Mouse (Mus musculus) myocyte (in vitro differentiated cells): ENCODE measurements at regions not wholly inside any gene's neighbourhood (a gene's known extent, or its start where the extent isn't known, plus 50 kb on each side); places are given as distances from the start of the nearest gene placed in this dataset.

Experiments used
- H3K27me3 ChIP-seq: one replicate; pipeline ENCODE4 v1.6.1; 2011; ENCODE audit not compliant: control insufficient read depth, insufficient read depth, insufficient read length
- H3K36me3 ChIP-seq: one replicate; pipeline ENCODE4 v1.6.1; 2011; ENCODE audit not compliant: control insufficient read depth, insufficient read depth
- H3K4me2 ChIP-seq: one replicate; pipeline ENCODE4 v1.6.1; 2011; ENCODE audit warnings: low read depth, control low read depth
- H3K4me3 ChIP-seq: one replicate; pipeline ENCODE4 v1.5.1; 2011; ENCODE audit warnings: mild to moderate bottlenecking, control low read depth, moderate library complexity
- H3K79me2 ChIP-seq: one replicate; pipeline ENCODE4 v1.6.1; 2011; ENCODE audit not compliant: control insufficient read depth, insufficient read depth
- H3ac ChIP-seq: one replicate; pipeline ENCODE4 v1.6.1; 2011; ENCODE audit not compliant: control insufficient read depth, insufficient read length
- CEBPB ChIP-seq: IDR thresholded peaks from 2 replicates; pipeline ENCODE4 v1.6.1; 2011; ENCODE audit warnings: mild to moderate bottlenecking, moderate library complexity; ENCODE audit not compliant: poor library complexity, insufficient read depth, severe bottlenecking
- E2F4 ChIP-seq: IDR thresholded peaks from one replicate; pipeline ENCODE4 v1.6.1; 2011; ENCODE audit warnings: mild to moderate bottlenecking, control low read depth, moderate library complexity; ENCODE audit not compliant: insufficient read depth
- MAX ChIP-seq: IDR thresholded peaks from one replicate; pipeline ENCODE4 v1.6.1; 2011; ENCODE audit warnings: low read depth, mild to moderate bottlenecking, control low read depth
- MYOD1 ChIP-seq, 3 experiments: IDR thresholded peaks; one replicate each; pipeline ENCODE4 v1.6.1; 2011; ENCODE audit warnings: control low read depth in 2 of 3, low read depth in 2 of 3, mild to moderate bottlenecking in 2 of 3, moderate library complexity in 1 of 3; ENCODE audit not compliant: insufficient read length in 2 of 3, control insufficient read depth in 1 of 3
- MYOG ChIP-seq, 3 experiments: IDR thresholded peaks; one replicate each; pipeline ENCODE4 v1.6.1; 2011; ENCODE audit warnings: control low read depth in 2 of 3, low read depth in 2 of 3, mild to moderate bottlenecking in 2 of 3; ENCODE audit not compliant: insufficient read length in 2 of 3, control insufficient read depth in 1 of 3, insufficient read depth in 1 of 3
- POLR2A ChIP-seq: IDR thresholded peaks from one replicate; pipeline ENCODE4 v1.6.1; 2011; ENCODE audit warnings: low read depth, mild to moderate bottlenecking, control low read depth, moderate library complexity; ENCODE audit not compliant: insufficient read length
- POLR2AphosphoS2 ChIP-seq: IDR thresholded peaks from one replicate; pipeline ENCODE4 v1.6.1; 2011; ENCODE audit warnings: low read depth, control low read depth; ENCODE audit not compliant: insufficient read length
- REST ChIP-seq: IDR thresholded peaks from one replicate; pipeline ENCODE4 v1.6.1; 2011; ENCODE audit warnings: mild to moderate bottlenecking, control low read depth, moderate library complexity; ENCODE audit not compliant: insufficient read depth, insufficient read length
- SRF ChIP-seq: IDR thresholded peaks from one replicate; pipeline ENCODE4 v1.6.1; 2011; ENCODE audit warnings: low read depth; ENCODE audit not compliant: control insufficient read depth, insufficient read length
- TCF12 ChIP-seq: IDR thresholded peaks from one replicate; pipeline ENCODE4 v1.6.1; 2011; ENCODE audit warnings: mild to moderate bottlenecking, control low read depth; ENCODE audit not compliant: poor library complexity, insufficient read depth, severe bottlenecking
- TCF3 ChIP-seq: IDR thresholded peaks from one replicate; pipeline ENCODE4 v1.6.1; 2011; ENCODE audit warnings: low read depth, control low read depth; ENCODE audit not compliant: insufficient read length
- USF1 ChIP-seq: IDR thresholded peaks from one replicate; pipeline ENCODE4 v1.6.1; 2011; ENCODE audit warnings: low read depth, mild to moderate bottlenecking, control low read depth, moderate library complexity

DNA sequence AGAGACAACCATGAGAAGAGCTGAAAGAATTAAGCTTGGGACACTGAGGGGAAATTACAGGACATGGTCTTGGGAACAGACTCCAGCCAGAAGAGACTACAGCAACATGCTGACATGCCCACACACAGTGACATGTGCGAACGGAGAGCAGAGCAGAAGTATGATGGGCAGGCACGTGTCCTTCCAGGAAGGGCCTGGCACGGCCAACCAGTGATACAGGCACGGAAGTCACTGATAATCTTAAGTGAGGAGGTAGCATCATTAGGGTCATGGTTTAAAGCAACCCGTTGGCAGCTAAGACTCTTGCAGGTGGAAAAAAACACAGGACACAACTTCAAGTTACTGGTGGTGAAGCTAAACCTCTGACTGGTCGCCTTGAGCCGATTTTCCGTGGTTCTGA, 442.8 kb downstream of the Sox2 start:
- Histone ChIP-seq H3K36me3 (no peaks in the 10 kb centered on the region), H3ac (no peak overlapping the region), H3K4me2 (no peak overlapping the region), H3K27me3 (no peaks in the 10 kb centered on the region), H3K4me3 (no peak overlapping the region), H3K79me2 (no peaks in the 10 kb centered on the region)
- TF ChIP-seq MYOD1 (IDR thresholded peaks at IDR 0.05; ENCODE audit: control insufficient read depth in 1 of 3, insufficient read length in 2 of 3, low read depth in 2 of 3), result no peak
- no peak for TF ChIP-seq E2F4
- no peak for TF ChIP-seq MAX
- no peak for TF ChIP-seq TCF3
- no peak for TF ChIP-seq CEBPB
- TF ChIP-seq TCF12, result no peak
- TF ChIP-seq USF1, result no peak

GRCm38 (mm10) chr3:35095221-35095620, 445.0 kb downstream of the Sox2 start:
- no peaks in the 10 kb centered on the region for H3K36me3 ChIP-seq
- TF ChIP-seq MYOD1 (IDR thresholded peaks at IDR 0.05; ENCODE audit: control insufficient read depth in 1 of 3, insufficient read length in 2 of 3, low read depth in 2 of 3) (no peak), TCF12 (no peak), CEBPB (no peak), E2F4 (no peak)

GRCm38 (mm10) chr3:35096381-35096780, 446.2 kb downstream of the Sox2 start:
- no peak for TF ChIP-seq TCF3
- no peak for TF ChIP-seq USF1
- no peak for TF ChIP-seq POLR2A
- no peak for TF ChIP-seq CEBPB
- no peak for TF ChIP-seq E2F4
- no peak for TF ChIP-seq MYOD1 (IDR thresholded peaks at IDR 0.05; ENCODE audit: control insufficient read depth in 1 of 3, insufficient read length in 2 of 3, low read depth in 2 of 3)
- TF ChIP-seq SRF, result no peak
- TF ChIP-seq TCF12, result no peak
- TF ChIP-seq MYOG (IDR thresholded peaks at IDR 0.05; ENCODE audit: control insufficient read depth in 1 of 3, insufficient read depth in 1 of 3, insufficient read length in 2 of 3, low read depth in 2 of 3), result no peak
- no peak for TF ChIP-seq POLR2AphosphoS2
- no peak for TF ChIP-seq REST
- Histone ChIP-seq H3K27me3 (no peaks in the 10 kb centered on the region), H3K36me3 (no peaks in the 10 kb centered on the region), H3K79me2 (no peaks in the 10 kb centered on the region), H3K4me3 (no peak overlapping the region), H3ac (no peak overlapping the region), H3K4me2 (no peak overlapping the region)

More at GRCm38 (mm10) chr3:35095221-35095620, 445.0 kb downstream of the Sox2 start:
- Histone ChIP-seq H3K27me3 (no peaks in the 10 kb centered on the region), H3K4me3 (no peak overlapping the region), H3K79me2 (no peaks in the 10 kb centered on the region), H3ac (no peak overlapping the region), H3K4me2 (no peak overlapping the region)

DNA sequence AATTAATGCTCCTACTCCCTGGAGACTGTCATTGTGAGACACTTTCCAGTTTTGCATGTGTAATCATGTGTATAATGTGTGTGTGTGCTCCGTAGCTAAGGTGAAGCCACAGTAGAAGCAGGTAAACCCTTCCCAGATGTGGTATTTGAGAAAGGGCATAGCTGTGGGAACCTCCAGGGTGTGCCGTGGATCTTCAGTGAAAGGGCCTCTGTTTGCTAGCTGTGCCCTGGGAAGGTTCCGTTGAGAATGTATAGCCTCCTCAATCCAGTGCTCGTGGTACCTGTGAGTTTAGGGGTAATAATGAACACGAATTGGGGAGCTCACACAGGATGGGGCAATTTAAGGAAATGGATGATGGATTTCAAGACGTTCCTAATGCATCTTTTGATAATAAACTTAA, 447.6 kb downstream of the Sox2 start:
- Histone ChIP-seq H3K27me3 (no peaks in the 10 kb centered on the region), H3ac (no peak overlapping the region), H3K79me2 (no peaks in the 10 kb centered on the region), H3K4me2 (no peak overlapping the region), H3K4me3 (no peak overlapping the region), H3K36me3 (no peaks in the 10 kb centered on the region)
- no peak for TF ChIP-seq POLR2AphosphoS2
- TF ChIP-seq POLR2A, result no peak
- no peak for TF ChIP-seq MYOD1 (IDR thresholded peaks at IDR 0.05; ENCODE audit: control insufficient read depth in 1 of 3, insufficient read length in 2 of 3, low read depth in 2 of 3)
- TF ChIP-seq USF1, result no peak
- TF ChIP-seq SRF, result no peak
- TF ChIP-seq REST, result no peak
- no peak for TF ChIP-seq CEBPB
- no peak for TF ChIP-seq TCF12
- no peak for TF ChIP-seq MYOG (IDR thresholded peaks at IDR 0.05; ENCODE audit: control insufficient read depth in 1 of 3, insufficient read depth in 1 of 3, insufficient read length in 2 of 3, low read depth in 2 of 3)
- TF ChIP-seq MAX, result no peak
- TF ChIP-seq E2F4, result no peak
- no peak for TF ChIP-seq TCF3

- Histone ChIP-seq H3K4me2 (no peak overlapping the region), H3K79me2 (no peaks in the 10 kb centered on the region), H3K36me3 (no peaks in the 10 kb centered on the region), H3K27me3 (no peaks in the 10 kb centered on the region), H3ac (no peak overlapping the region), H3K4me3 (no peak overlapping the region)
- TF ChIP-seq MAX (no peak), E2F4 (no peak)
Observed at GRCm38 (mm10) chr3:35099226-35099625, 449.0 kb downstream of the Sox2 start.
